Mouse (Mus musculus) spleen, postnatal 4 days (tissue): ENCODE data around the gene Ccr4.
"Not testable (repeated sequence)": the region's sequence is repeated elsewhere in the genome, so short reads cannot be mapped to it uniquely, and the experiment has no call there.

ENCODE experiments used
- DNase-seq, 2 experiments: peaks; one replicate each; pipeline ENCODE4 v3.0.0; 2022; ENCODE audit warnings: low spot score in 2 of 2

Gene Ccr4

GRCm38 (mm10) chr9:114522501-114522900, 17.8 kb upstream of the Ccr4 start:
- DNase-seq: no peak

DNA sequence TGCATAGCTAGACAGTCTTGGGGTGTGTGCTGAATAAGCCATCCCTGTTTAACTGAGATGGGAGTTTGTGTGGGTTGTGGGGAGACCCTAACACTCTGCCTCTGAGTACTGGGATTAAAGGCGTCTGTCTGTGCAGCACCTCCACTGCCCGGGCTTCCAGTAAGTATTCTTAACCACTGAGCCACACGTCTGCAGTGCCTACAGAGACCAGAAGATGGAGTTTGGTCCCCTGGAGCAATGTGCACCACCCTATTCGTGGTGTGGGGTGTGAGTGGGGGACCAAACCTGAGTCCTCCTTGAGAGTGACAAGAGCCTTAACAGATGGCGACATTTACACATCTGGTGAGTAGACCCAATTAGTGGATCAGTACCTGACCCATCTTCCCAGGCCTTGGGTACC, 17.3 kb upstream of the Ccr4 start:
- no peak for DNase-seq

DNA sequence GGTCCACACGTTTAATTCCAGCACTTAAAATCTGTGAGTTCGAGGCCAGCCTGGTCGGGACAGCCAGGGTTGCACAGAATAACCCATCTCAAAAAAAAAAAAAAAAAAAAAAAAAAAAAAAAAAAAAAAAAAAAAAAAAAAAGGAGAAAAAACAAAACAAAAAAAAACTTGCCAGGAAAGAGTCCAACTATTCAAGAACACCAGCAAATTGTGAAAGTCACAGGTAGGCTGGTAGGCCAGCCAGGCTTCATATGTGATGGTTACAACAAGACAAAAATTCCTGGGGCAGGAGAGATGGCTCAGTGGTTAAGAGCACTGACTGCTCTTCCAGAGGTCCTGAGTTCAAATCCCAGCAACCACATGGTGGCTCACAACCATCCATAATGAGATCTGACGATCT, 15.8 kb upstream of the Ccr4 start:
- not testable (repeated sequence) for DNase-seq

GRCm38 (mm10) chr9:114518812-114519477, 14.2 kb upstream of the Ccr4 start:
- DNase-seq: no peak

- DNase-seq: no peak
These were observed 13.3 kb upstream of the Ccr4 start for GRCm38 (mm10) chr9:114517924-114518497.

- no peak for DNase-seq
These were observed 10.6 kb upstream of the Ccr4 start, which contains the start of gene C130032M10Rik for GRCm38 (mm10) chr9:114515364-114515763. Gene C130032M10Rik (plus strand): TSS chr9:114515697.

GRCm38 (mm10) chr9:114512831-114513230, 8.1 kb upstream of the Ccr4 start:
- DNase-seq: no peak

GRCm38 (mm10) chr9:114509785-114510184, 5.1 kb upstream of the Ccr4 start:
- no peak for DNase-seq

DNA sequence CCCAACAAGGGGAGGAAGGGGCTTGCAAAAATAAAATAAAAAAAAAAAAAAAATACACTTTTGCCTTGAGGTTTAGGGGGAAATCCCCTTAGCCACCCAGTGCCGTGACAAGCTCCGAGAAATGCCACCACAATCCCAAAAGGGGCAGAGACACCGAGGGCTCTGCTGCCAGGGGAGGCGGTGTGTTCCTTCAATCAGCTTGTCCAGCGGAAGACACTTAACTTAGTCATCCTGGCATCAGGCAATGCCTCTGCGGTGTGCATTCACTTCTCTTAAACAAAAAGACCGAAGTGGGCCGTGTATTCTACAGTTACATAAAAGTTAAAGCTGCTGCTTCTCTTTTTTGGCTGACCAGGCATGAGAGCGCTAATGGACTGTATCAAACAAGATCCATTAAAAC, 2.7 kb upstream of the Ccr4 start:
- no peak for DNase-seq

- no peak for DNase-seq
These were observed 1.8 kb upstream of the Ccr4 start for GRCm38 (mm10) chr9:114506564-114506963.

DNA sequence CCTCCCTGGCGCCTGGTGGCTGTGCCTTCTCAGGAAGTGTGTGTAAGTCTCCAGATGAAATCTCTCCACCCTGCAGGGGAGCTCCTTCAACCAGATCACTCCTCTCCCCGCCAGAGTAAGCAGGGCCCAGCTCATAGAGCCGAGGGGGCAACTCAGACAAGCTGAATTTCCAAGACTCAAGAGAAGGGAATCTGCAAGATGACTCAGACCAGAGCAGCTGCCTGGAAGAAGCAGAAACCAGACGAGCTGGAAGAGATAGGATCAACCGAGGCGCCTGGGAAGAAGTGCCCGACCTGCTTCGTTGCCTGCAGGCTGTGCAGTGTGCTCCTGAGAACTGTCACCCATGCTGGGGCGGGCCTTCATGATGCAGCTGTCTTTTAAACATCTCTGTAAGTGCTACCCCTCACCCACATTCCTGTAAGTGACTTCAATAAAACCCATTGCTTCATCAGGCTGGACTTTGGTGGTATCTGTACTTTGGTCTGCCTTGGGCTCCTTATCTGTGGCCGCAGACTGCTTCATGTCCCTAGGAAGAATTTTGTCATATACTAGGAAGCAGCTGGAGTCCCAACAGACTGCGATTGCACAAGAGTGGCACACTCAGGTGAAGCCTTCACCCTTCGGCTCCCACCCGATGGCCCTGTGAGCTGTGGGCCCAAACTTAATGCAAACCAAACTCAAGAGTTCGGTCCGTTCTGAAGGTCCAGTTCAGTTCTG, 1.8 kb downstream of the Ccr4 start:
- no peak for DNase-seq

DNA sequence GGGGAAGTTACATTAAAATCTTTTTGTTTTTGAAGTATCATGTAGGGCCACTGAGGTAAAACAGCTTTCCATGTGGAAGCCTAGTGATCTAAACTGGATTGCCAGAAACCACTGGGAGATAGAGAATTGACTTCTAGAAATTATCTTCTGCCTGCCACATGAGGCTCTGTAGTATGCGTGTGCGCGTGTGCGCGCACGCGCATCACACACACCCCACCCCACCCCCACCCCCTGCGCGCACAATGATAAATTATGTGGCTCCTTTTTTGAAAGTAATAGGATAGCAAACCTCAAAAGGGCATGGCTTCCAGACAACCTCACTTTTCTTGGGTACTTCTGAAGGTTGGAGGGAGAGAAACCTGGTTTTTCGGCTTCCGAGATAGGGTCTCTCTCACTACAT, 2.8 kb downstream of the Ccr4 start:
- no peak for DNase-seq

DNA sequence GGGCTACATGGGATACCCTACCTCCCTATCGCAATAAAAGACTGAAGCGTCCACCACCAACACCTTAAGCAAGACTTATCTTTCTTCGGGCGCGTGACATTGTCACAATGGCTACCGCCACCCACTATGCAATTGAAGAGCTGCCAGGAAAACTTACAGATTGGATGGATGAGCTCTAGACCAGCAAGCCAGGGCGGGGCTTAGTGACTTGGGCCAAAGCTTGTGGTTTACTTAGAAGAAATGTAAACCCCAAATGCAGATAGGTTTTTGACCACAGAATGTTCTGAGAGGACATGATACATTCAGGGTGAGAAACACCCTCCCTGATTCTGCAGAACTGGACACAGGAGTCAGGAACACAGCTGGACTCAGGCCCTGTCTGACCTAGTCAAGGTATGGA, 3.6 kb downstream of the Ccr4 start:
- no peak for DNase-seq

DNA sequence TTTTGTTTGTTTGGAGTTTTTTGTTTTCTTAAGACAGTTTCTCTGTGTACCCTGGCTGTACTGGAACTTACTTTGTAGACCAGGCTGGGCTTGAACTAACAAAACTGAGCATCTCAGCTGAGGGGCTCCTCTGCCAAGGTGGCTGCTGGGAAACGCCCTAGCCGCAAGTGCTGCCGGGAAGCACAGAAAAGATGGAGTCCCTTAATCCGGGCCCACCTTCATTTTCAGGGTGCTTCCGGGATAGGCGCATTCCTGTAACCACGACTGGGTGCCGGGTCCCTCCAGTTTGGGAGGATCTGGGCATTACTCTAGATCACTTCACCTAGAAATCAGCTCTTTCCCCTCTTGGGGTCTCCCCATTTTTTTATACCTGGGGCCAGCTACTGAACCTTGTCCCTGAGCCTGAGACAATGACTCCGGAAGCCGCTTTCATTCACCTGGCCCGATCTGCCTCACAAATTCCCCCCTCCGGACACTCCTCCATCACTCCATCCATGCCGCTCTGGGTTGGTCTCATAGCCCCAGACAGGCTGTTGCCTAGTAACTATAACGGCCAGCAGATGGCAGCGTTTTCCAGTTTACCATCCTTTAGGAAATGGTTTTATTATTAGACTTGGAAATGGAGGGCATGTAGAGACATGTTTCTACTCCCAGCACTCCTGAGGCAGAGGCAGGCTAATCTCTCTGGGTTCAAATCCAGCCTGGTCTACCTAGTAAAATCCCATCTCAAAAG, 4.8 kb downstream of the Ccr4 start:
- peak in 1 of 2 experiments; percentile 31 for DNase-seq

DNA sequence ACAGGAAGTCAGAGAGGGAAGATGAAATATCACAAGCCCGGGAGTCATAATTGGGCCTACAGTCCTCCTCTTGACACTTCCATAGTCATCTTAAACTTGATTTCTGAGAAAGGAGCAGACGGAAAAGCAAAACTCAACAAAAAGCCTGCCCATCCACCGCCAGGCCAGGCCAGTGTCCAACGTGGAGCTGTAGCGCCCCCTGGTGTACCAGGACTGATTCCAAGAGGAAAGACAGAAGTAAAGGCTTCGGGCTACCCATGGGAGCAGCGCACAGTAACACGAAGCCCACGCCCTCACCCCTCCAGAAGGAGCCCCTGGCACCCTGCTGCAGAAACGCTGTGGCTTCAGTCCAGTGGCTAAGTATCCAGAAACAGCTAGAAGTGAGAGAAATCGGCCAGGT, 6.5 kb downstream of the Ccr4 start:
- peak; percentile 73 to 89 for DNase-seq

DNA sequence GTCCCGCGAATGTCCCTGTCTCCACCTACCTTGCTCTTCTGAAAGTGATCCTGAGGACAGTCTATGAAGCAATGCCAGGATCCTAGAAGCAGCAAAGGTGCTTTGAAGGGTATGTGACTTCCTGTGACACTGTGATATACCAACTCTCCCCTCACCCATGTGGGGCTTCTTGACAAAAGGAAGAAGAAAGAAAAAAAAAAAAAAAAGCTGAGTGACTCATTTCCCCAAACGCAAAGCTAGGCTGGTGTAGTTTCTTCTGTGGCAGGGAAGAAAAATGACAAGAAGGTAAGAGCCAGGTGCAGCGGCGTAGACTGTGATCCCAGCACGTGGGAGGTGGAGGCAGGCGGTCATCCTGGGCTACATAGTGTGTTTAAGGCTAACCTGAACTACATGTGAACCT, 8.2 kb downstream of the Ccr4 start:
- no peak for DNase-seq

- no peak for DNase-seq
These were observed 17.0 kb downstream of the Ccr4 start for GRCm38 (mm10) chr9:114487481-114488258.

GRCm38 (mm10) chr9:114486808-114487207, 17.9 kb downstream of the Ccr4 start:
- DNase-seq: no peak

GRCm38 (mm10) chr9:114484771-114485170, 19.9 kb downstream of the Ccr4 start:
- no peak for DNase-seq

- no peak for DNase-seq
These were observed 23.8 kb downstream of the Ccr4 start for GRCm38 (mm10) chr9:114480940-114481339.

- no peak for DNase-seq
These were observed 27.7 kb downstream of the Ccr4 start for GRCm38 (mm10) chr9:114477019-114477418.

DNA sequence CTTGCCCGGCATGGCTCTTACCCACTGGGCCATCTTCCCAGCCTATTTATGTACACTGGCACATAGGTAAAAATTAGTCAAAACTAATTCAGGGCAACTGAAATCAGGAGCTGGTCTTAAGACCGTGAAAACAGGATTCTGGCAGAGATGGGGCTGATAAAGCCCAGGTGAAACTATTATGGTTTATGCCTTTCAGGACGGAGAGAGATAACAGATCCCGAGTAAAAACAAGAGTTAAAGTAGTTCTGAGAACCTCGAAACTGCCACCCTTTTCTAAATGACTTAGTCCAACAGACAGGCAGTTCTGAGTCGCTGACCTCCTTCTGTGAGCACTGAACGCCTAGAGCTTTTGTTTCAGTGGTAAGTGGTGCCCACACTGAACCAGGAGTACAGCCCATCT, 32.8 kb downstream of the Ccr4 start:
- no peak for DNase-seq
